Mouse (Mus musculus): ENCODE measurements at regions not wholly inside any gene's neighbourhood (a gene's known extent, or its start where the extent isn't known, plus 50 kb on each side); places are given as distances from the start of the nearest gene placed in this dataset.
"Not testable (repeated sequence)": the region's sequence is repeated elsewhere in the genome, so short reads cannot be mapped to it uniquely, and the experiment has no call there.

DNA sequence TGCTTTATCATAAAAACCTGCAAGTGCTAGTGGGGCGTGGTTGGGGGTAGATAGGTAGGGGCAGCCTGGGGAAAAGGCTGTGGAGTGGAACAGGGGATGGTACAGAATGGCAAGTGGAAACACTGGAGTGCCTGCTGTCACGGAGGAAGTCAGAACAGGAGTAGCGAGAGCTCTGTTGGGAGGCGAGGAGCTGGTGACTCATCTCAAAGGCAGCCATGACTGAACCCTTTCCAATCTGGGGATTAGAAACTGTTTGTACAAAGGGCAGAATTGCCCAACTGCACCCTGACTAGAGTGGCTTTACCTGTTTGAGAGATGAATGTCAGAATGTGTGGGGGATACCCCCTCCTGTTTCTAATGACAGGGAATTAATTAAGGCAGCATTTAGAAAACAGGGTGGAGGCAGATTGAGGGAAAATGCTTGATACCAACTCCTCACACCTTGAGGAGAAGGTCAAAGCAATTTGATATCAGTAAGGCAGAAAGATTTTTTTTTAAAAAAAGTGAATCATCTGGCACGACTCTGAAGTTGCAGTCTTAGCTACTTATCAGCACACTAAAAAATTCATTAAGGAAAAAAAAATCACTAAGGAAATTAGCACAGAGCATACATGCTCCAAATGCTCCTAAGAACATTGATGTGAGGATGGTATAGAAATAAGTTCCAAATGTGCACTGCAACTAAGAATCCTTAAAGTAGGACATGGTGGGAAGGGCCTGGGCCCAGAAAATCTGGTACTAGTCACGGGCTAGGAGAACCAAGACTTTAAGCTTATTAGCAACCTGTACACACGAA, 54.7 kb upstream of the Usp25 start:
- DNase-seq, result peak; percentile 10 to 17
- intact Hi-C loops (cut with DNase I), result no loop called here

GRCm38 (mm10) chr16:76957491-76957890, 56.0 kb upstream of the Usp25 start:
- intact Hi-C loops (cut with DNase I), result no loop called here

DNA sequence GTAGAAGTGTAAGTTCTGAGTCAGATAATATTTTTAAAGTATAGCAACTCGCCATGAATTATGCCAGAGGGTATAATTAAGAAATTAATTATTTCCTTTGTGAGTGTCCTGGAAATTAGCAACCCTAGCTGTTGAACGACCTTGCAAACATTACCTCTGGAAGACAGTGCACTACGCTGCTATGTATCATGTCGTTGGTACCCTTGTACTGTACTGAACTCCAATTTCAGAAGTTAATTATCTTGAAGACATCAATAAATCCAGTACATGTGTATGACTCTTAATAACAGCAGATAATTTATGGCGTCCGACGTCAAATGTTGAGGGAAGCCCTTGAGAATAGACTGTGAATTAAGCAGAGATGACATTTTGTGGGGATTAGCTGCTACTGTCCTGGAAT, 56.4 kb upstream of the Usp25 start:
- intact Hi-C loops (cut with DNase I), result no loop called here

More at GRCm38 (mm10) chr16:76957491-76957890, 56.0 kb upstream of the Usp25 start:
- peak; percentile 2 to 10 for DNase-seq

DNA sequence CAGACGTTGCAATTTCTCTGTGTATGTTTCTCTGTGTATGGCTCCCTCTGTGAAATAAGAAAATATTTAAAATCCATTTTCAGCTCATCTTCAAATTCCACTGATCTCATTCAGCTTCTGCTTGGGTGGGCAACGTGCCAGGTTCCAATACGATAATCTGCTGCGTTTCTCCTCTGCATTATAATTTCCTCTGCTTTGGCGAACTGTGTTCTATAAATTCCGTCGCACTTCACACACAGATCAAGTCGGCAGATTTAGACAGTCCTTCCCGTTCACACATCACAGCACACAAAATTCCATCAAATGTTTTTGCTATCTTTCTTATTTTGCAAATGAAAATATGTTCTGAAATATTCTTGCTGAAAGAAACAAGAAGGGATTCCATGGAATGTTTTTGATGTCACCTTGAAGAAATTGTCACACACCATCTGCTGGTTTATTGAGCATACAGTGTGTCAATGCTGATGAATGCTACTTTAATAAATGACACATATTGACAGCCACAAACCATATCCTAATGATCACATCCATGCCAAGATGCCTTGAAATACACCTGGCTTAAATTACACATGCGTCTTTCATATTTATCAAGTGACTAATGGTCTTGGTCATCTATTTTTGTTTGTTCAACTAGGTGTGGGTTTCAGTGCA, 62.5 kb upstream of the Usp25 start:
- intact Hi-C loops (cut with DNase I), result no loop called here
- no peak for DNase-seq

More for the DNA sequence above, 56.4 kb upstream of the Usp25 start:
- DNase-seq, result no peak

GRCm38 (mm10) chr16:76947011-76947410, 66.5 kb upstream of the Usp25 start:
- intact Hi-C loops (cut with DNase I), result no loop called here
- DNase-seq, result no peak

DNA sequence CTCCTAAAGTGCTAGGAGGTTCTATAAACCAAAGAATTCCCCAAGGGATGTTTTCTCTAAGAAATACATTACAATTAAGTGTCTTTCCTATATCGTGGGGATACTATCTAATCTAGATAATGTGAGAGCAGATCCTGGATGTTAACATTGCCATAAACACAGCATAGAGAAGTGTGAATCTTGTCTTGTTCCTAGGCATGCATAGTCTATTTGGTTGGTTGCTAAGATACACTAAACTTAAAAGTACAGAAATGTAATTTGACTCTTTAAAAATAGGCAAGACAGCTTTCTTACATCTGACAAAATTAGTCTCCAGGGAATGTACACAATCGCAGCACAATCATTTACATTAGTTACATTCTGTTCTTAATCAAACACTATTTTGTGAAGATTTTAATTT, 75.4 kb upstream of the Usp25 start:
- no peak for DNase-seq
- intact Hi-C loops (cut with DNase I), result no loop called here

DNA sequence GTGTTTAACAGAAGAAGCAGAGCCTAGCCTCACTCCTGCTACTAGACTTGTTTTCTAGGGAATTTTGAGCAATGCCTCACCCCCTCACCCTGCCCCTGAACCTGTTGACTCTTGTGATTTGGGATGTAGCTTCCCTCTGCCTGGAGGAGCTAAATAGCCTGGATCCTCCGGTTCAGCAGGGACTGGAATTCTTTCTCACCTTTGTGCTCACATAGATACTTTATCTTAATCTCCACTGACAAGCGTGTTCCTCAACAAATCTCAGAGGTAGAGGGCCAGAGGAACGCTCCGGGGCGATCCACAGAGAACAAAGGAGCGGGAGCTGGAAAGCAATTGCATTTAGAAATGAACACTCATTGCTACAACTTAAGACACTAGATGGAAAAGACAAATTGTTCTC, 85.6 kb upstream of the Usp25 start:
- no peak for DNase-seq
- intact Hi-C loops (cut with DNase I), result no loop called here

DNA sequence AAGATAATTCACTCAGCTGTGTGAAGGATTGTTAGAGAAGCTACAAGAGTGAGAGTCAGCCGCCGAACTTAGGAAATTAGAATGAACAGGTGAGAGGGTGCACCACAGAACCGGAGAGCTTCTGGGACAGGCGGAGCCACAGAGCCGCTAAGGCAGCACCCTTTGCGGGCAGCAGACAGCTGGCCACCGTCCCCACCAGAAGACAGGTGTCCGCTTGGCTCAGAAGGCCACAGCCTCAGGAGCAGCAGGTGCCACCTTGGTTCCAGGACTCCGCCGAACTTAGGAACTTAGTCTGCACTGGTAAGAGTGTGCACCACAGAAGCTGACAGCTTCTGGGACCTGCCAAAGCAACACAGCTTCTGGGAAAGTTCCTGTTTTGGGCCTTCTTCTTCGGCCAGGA, 93.4 kb upstream of the Usp25 start:
- intact Hi-C loops (cut with DNase I); DNase-seq: not testable (repeated sequence)

DNA sequence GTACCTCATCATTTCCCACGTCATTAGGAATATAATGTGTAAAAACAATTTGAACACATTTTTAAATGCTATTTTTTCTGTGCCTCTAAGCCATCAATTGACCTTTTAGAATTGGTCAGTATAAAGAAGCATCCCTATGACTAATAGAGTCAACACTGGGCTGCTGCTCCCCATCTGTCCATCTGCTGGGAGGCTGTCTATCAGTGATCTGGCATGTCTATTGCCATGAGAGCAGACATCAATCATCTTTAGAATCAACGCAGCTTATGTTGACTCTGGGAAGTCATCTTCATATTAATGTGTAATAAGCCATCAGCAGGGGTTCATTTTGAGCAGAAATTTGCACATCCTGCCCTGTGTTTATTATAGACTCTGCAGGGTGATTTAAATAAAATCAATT, 94.9 kb upstream of the Usp25 start:
- intact Hi-C loops (cut with DNase I), result no loop called here
- no peak for DNase-seq

DNA sequence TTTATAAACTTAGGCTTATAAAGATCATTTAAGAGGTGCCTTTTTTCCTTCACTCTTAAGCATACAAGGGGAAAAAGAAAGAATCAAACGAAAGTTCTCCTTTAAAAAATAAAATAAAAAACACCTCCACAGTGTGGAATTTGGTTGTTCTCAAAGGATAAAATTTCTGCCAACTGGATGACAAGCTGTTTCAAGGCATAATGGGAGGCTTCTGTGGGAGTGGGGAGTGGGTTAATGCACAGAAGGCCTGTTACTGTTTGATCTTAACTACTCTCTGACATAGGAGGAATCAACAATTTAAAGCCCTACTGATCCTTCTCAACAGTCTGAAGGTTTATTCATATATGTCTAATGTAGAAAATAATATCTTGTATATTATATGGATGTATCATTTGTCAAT, 99.2 kb upstream of the Usp25 start:
- intact Hi-C loops (cut with DNase I), result no loop called here
- DNase-seq, result no peak

DNA sequence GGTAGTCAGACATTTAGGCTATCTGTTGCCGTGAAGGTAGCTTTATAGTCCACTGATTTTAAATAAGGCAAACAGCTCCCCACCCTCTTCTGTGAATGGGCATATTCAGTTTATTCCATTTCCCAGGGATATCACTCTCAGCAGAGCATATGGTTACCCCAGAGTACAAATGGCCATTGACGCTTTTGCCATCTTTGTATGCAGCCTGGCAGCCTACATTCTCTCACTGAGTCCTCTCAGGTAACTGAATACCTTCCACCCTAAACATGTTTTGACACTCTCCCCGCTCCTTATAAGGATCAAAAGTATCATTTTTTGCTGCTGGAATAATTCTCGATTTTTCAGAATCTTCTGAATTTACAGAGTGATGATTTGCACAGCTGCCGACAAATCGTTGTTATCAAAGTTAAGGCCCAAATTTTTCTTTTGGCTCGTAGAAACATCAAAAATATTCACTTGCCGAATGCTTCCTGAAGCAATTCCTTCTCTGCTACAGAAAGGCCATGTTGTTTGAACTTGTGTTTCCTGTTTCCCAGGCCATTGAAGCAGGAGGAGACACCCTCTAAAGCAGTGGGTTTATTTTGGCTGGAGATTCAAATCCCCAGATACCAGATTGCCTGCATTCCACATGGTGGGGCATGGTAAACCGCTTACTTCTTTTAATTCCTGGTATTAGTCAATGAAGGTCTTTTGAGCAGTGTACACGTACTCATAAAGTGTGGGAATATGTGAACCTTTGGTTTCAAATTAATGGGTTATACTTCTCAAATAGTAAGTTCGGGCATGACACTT, 108.1 kb upstream of the Usp25 start:
- DNase-seq, result peak; percentile 18 to 39
- intact Hi-C loops (cut with DNase I), result no loop called here

DNA sequence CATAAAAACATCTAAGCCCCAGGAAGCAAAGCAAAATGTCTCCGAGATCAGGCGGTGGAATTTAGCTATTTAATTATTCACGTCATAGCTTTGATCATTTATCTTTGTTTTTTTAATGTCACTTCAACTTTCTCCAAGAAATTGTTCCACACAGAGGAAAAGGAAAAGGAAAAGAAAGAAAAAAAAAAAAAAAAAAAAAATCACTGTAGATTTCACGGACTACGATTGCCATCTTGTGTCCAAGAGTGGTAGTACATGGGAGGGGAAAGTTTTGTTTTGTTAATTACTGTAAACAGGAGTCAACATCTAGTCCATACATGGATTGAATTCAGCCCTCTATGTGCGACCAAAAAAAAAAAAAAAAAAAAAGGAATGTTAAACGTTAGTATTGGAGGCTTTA, 114.4 kb upstream of the Usp25 start:
- intact Hi-C loops (cut with DNase I), result loop anchor here (1.0 to 5.0 kb wide), 6 partner anchors 698 to 1557 kb away; no protein-coding TSS in a partner anchor
- peak; percentile 23 to 61 for DNase-seq

GRCm38 (mm10) chr16:76896305-76896704, 117.2 kb upstream of the Usp25 start:
- DNase-seq, result no peak
- intact Hi-C loops (cut with DNase I), result loop anchor here (5.0 kb wide), 2 partner anchors 1279 to 1554 kb away; no protein-coding TSS in a partner anchor

- DNase-seq, result no peak
- intact Hi-C loops (cut with DNase I), result loop anchor here (5.0 kb wide), 2 partner anchors 1278 to 1553 kb away; no protein-coding TSS in a partner anchor
Observed at GRCm38 (mm10) chr16:76895781-76896180, 117.7 kb upstream of the Usp25 start.

DNA sequence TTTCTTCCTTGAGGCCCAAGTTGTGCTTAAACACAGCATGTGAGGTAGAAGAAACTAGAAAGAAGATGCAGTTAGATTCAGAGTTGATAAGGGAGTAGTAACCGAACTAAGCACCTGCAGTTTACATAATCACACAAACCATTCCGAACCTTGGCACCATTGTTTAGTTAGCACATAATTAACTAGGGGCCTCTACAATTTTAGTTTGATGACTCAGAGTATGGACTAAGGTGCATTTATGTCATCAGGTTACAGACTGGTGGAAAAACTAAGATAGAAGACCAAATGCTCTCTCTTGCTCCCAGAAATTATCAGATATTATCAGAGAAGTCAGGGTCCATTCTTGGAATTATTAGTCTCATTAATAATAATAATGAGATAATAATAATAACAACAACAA, 134.9 kb upstream of the Usp25 start:
- no peak for DNase-seq
- intact Hi-C loops (cut with DNase I), result no loop called here

GRCm38 (mm10) chr16:76875397-76876018, 138.0 kb upstream of the Usp25 start:
- intact Hi-C loops (cut with DNase I), result no loop called here

DNA sequence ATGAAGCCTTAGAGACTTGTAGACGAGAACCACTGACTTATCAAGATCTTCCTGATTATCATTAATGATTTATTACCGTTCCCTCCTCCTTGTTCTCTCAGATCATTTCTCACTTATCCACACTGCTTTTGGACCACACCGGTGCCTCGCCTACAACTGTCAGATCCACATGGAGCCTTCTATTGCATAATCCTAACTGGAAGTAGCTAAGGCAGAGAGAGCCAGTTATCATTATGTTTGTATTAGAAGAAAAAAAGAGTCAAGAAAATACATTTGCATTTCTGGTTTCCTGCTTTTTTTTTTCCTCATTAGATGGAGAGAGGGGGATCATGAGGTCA, 147.1 kb upstream of the Usp25 start:
- intact Hi-C loops (cut with DNase I), result loop anchor here (10.0 kb wide), 2 partner anchors 662 to 1082 kb away; no protein-coding TSS in a partner anchor

More at GRCm38 (mm10) chr16:76875397-76876018, 138.0 kb upstream of the Usp25 start:
- no peak for DNase-seq

GRCm38 (mm10) chr16:76865731-76866464, 147.6 kb upstream of the Usp25 start:
- DNase-seq, result peak; percentile 46 to 53
- intact Hi-C loops (cut with DNase I), result loop anchor here (10.0 kb wide), 2 partner anchors 661 to 1081 kb away; no protein-coding TSS in a partner anchor

More for the DNA sequence above, 147.1 kb upstream of the Usp25 start:
- DNase-seq, result no peak

- no peak for DNase-seq
- intact Hi-C loops (cut with DNase I), result loop anchor here (10.0 kb wide), 2 partner anchors 660 to 1080 kb away; no protein-coding TSS in a partner anchor
Observed at GRCm38 (mm10) chr16:76864392-76864791, 149.1 kb upstream of the Usp25 start.

GRCm38 (mm10) chr16:76855797-76856196, 157.7 kb upstream of the Usp25 start:
- DNase-seq, result no peak
- intact Hi-C loops (cut with DNase I), result no loop called here

Measured in heart, postnatal 10 days (tissue).